Mouse (Mus musculus) heart, adult 2 months (tissue): Measurements from ENCODE around the gene Sys1.

Source experiments
- CTCF ChIP-seq: fragments of 200-600 bp; IDR thresholded peaks from 2 replicates; pipeline ENCODE4 v1.8.1; 2022; ENCODE audit warnings: antibody characterized with exemption, mild to moderate bottlenecking, moderate library complexity
- EP300 ChIP-seq: fragments of 200-500 bp; IDR thresholded peaks from 2 replicates; pipeline ENCODE4 v1.6.1; 2011; ENCODE audit warnings: low read depth, low read length, control low read depth; ENCODE audit not compliant: insufficient read depth
- POLR2A ChIP-seq: fragments of 200-500 bp; IDR thresholded peaks from 2 replicates; pipeline ENCODE4 v1.6.1; 2011; ENCODE audit warnings: mild to moderate bottlenecking, low read depth, low read length, control low read depth; ENCODE audit not compliant: insufficient read depth

- no peak for TF ChIP-seq CTCF
- no peak for TF ChIP-seq POLR2A
- TF ChIP-seq EP300, result no peak
Measured at GRCm38 (mm10) chr2:164430697-164431096, 26.1 kb upstream of the Sys1 start.
